Mouse (Mus musculus) left cerebral cortex, adult 9 months (tissue): ENCODE results near the gene Ppbp.

Experiments
- DNase-seq, 2 experiments: peaks; one replicate each; pipeline ENCODE4 v3.0.0; 2022; ENCODE audit warnings: low spot score in 2 of 2

Gene Ppbp

DNA sequence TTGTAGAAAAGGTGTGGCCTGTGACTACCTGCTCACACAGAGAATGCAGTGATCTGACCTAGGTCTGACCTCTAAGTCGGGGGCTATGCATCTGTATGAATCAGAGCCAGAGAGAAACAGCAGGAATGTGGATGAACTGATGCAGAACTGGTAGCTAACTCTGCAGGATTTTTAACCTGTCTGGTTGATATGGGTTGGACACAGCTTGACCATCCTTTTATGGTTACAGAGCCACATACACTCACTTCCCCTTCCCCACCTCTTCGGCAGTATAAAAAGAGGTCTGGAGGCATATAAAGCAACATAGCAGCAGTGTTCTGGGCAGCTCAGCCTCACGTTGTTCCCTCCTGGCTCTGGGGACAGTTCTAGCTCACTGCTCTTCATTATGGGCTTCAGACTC lies at the start of gene Ppbp:
Ppbp (plus strand) TSS at position 301 of the 400 bp plus-strand sequence.
- no peak for DNase-seq

- no peak for DNase-seq
Measured at GRCm38 (mm10) chr5:90722656-90723055, 45.7 kb upstream of the Ppbp start.

- DNase-seq: no peak
Measured at GRCm38 (mm10) chr5:90728254-90728653, 40.1 kb upstream of the Ppbp start.

GRCm38 (mm10) chr5:90731480-90731879 lies 36.8 kb upstream of the Ppbp start:
- DNase-seq: no peak

- DNase-seq: no peak
Measured at GRCm38 (mm10) chr5:90742029-90742428, 26.3 kb upstream of the Ppbp start.

DNA sequence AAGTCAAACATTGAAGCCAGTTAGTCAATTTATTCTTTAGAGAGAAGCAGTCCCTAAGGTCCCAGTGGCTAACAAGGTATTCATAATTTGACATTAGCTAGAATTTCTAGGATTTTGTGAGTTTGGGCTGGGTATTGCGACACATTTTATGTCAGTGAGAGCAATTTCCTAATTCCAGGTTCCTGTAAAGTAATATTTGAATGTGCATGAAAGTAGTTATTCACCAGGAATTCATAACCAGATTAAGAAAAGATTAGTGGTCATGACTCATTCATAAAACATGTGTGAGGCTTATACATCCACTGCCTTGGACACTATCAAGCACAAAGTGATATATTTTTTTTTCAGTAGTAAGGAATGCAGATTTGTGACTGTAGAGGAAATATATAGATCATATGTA lies 14.4 kb upstream of the Ppbp start:
- no peak for DNase-seq

GRCm38 (mm10) chr5:90758020-90758605 lies 10.2 kb upstream of the Ppbp start:
- DNase-seq: no peak

DNA sequence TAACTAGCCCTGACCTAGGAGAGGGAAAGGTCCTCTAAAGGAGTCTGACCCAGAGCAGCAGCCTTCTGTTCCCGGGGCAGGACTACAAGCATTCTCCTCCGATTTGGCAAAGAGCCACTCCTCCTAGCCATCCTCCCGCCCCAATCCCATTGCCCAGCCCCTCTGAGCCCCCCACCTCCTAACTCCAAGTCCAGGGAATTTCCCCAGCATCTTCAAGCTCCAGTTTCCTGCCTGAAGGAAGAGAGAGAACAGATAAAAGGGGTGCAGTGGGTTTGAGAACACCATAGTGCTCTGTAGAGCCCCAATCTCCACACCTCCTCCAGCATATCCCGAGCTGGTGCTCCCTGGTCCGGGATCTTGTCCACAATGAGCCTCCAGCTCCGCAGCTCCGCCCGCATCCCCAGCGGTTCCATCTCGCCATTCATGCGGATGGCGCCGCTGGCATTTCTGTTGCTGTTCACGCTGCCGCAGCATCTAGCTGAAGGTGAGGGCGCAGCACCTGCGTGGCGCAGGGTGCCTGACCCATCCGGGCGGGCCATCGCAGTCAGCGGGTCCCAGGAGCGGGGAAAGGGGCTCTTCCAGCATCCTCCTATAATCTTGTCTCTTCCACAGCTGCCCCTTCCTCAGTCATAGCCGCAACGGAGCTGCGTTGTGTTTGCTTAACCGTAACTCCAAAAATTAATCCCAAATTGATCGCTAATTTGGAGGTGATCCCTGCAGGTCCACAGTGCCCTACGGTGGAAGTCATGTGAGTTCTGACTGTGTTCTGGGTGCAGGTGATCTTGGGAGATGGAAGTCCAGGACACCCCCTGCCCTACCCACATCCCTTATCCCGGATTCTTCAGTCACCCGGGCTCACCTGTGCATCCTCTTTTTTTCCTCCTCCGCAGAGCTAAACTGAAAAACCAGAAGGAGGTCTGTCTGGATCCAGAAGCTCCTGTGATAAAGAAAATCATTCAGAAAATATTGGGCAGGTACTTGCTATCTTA lies 8.9 kb upstream of the Ppbp start, which contains the start of gene Cxcl5:
Cxcl5 (plus strand) TSS at position 284 of the 989 bp plus-strand sequence.
- DNase-seq: no peak

- no peak for DNase-seq
Measured at GRCm38 (mm10) chr5:90760303-90760702, 8.0 kb upstream of the Ppbp start.

- no peak for DNase-seq
Measured at GRCm38 (mm10) chr5:90760844-90761243, 7.5 kb upstream of the Ppbp start.

GRCm38 (mm10) chr5:90761834-90762233 lies 6.5 kb upstream of the Ppbp start:
- no peak for DNase-seq

- no peak for DNase-seq
Measured at GRCm38 (mm10) chr5:90763912-90764665, 4.2 kb upstream of the Ppbp start.

DNA sequence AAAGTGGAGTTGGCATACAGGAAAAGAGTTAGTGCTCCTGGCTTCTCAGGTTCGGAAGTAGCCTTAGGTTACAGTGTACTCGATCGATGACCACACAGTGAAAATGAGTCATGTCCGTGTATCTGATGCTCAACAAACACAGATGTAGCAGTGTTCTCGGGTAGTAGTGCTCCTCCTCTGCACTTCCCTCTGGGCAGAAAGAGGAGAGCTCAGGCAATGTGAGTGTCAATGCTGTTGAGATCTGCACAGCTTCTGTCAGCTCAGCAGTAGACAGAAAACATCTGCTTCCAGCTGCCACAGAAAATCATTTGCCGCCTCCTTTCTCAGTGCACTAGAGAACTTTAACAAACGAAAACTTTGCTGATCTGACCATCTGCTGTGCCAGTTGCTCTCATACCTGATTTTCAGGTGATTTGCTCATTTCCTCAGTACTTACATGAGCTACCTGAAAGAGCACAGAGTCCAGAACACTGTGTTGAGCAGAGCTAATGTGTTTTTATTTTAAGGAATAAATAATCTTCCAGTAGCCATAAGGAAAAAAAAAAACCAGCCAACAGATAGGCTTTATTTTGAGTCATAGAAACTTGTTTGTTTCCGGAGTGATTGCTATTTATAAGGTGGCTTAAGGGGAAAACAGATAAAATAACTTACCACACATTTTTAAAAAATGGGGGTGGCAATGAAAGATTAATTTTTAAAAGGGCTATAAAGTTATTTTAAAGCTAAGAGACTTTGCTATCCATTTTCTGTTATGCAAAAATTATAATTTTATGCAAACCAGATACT lies 2.3 kb upstream of the Ppbp start:
- DNase-seq: no peak

DNA sequence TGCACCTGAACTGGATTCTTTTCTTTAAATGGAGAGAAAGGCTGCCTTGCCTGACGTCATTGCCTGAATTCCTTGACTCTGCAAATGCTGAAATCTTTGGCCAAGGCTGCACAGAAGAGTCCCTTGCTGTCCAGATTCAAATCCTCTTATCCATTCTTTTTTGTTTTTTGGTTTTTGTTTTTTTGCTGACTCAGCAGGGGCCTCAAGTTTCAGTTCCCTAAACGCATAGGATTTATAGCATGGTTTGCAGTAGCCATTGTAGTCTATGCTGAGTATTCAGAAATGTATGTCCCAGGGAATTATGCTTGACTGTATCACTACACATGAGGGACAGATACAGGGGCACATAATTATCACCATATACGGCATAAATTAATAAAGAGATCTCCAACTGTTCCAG lies 3.1 kb downstream of the Ppbp start:
- DNase-seq: no peak

DNA sequence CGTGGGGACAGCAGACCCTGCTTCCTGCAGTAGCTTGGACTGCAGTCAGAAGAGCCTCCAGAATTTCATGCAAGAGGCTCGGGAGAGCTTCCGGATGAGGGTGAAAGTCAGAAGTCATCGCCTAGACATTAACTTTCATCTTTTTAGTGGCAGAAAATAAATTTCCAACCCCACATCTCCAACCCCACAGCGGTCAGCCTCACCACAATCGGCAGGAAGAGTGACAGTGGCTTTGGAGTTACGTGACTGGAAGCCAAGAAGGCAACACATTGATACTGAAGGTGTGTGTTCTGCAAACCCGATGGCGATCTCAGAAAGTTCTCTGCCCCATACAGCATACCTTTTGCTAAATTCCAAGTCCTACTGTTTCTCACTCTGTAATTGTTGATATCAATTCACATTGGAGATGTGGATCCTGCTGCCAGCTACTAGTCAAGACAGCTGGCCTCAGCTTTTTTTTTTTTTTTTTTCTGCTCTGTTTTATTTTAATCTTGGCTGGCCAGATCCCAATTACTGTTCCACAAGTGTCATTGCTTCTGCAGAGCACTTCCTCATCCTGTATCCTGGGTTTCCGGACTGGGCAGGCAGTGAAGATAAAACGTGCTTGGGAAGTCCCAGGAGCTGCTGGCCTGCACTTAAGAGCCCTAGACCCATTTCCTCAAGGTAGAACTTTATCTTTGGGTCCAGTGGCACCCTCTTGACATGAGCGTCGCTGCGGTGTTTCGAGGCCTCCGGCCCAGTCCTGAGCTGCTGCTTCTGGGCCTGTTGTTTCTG lies 3.7 kb downstream of the Ppbp start, which contains the start of gene Pf4:
Pf4 (plus strand) TSS at position 556 of the 774 bp plus-strand sequence.
- no peak for DNase-seq

DNA sequence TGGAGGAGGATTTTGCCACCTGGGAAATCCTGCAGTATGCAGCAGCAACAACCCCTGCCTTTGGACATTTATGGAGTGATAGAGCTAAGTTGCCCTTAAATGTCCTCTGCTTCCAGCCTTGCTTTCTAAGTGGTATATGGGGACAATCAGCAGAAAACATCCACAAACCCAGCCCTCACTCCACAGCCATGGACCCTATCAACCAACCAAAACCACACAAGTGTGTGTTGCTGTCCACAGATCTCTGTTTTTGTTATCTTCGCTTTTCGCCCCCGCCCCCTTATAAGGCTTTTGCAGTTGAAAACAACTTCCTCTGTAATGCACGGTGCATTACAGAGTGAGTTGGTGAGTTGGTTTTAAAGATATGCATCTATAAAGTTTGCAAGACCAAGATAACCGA lies 7.2 kb downstream of the Ppbp start:
- DNase-seq: no peak

DNA sequence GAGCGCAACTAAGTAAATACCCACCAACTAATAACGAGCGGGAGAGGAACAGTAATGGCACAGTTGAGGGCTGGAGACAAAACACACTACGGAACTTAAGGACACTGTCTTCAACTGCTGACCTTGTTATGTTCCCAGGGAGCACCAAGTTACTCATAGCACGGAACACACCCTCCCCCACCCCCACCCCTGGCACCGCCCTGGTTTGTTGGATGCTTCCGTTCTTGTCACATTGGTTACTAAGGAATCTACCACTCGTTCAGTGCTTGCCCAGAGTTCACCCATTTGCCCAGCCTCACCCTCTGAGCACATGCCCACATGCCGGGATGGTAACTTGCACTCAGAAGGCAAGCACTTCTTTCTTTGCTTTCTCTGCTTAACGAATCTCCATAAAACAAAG lies 9.3 kb downstream of the Ppbp start:
- DNase-seq: no peak

DNA sequence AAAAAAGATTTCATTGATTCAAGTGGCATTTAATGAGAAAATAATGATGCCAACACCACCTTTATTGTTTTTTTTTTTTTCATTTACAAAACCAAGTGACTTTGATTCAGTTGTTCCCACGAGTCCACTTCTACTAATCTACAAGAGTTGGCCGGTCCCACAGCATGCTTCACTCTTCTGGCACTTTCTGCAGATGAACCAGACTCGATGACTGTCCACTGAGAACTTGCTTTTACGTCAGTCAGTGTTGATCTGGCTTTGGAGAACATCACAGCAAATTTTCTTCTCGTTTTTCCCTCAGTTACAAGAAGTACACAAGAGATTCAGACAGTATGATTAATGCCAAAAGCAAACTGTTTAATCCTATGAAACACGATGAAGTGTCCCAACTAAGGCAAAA lies 10.5 kb downstream of the Ppbp start:
- no peak for DNase-seq

DNA sequence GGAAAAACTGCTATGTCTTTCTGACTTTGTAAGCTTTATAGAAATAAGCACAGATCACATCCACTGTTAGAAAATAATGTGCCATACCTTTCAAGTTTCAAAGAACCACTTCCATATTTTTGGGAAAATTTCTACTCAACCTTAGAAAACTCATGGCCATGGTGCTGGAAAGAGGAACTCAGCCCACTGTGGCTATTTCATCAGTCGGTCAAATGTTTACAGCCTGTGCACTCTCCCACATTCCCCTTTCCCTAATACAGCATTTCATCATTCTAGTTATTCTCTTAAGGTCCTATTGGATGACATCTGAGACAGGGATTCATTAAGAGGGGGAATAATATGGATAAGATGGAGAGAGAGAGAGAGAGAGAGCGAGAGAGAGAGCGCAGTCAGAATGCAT lies 15.4 kb downstream of the Ppbp start:
- DNase-seq: no peak
